Mouse (Mus musculus) MEL (cell line): ENCODE measurements at regions not wholly inside any gene's neighbourhood (a gene's known extent, or its start where the extent isn't known, plus 50 kb on each side); places are given as distances from the start of the nearest gene placed in this dataset.

Experiments used
- DNase-seq: peaks from one replicate; pipeline ENCODE4 v3.0.0; 2011; ENCODE audit warnings: low read depth, low spot score
- H3K27ac ChIP-seq: 2 replicates; pipeline ENCODE4 v1.5.1; 2012; ENCODE audit warnings: low read depth, mild to moderate bottlenecking, control low read depth, low read length, moderate library complexity; ENCODE audit not compliant: control insufficient read depth
- H3K27me3 ChIP-seq, 2 experiments: fragments of 150-350 bp in 1 of 2; sonication (generic) in 1 of 2; 2 replicates each; pipeline ENCODE4 v1.6.1; 2012; ENCODE audit warnings: low read length in 2 of 2, mild to moderate bottlenecking in 2 of 2, improper control_type of control experiment in 1 of 2, moderate library complexity in 1 of 2; ENCODE audit not compliant: insufficient read depth in 2 of 2, control insufficient read depth in 1 of 2
- H3K36me3 ChIP-seq, 2 experiments: 2 replicates each; pipeline ENCODE4 v1.6.1; 2012 to 2014; ENCODE audit warnings: low read length in 2 of 2, improper control_type of control experiment in 1 of 2, inconsistent platforms in 1 of 2, mild to moderate bottlenecking in 1 of 2; ENCODE audit not compliant: insufficient read depth in 2 of 2, control insufficient read depth in 1 of 2
- H3K4me1 ChIP-seq, 2 experiments: fragments of 150-350 bp in 1 of 2; sonication (generic) in 1 of 2; 2 replicates each; pipeline ENCODE4 v1.6.1; 2012; ENCODE audit warnings: low read length in 2 of 2, improper control_type of control experiment in 1 of 2, mild to moderate bottlenecking in 1 of 2; ENCODE audit not compliant: insufficient read depth in 2 of 2, control insufficient read depth in 1 of 2
- H3K4me3 ChIP-seq, 2 experiments: fragments of 150-350 bp in 1 of 2; sonication (generic) in 1 of 2; 2 replicates each; pipeline ENCODE4 v1.5.1; 2012; ENCODE audit warnings: low read depth in 2 of 2, low read length in 2 of 2, mild to moderate bottlenecking in 2 of 2, moderate library complexity in 2 of 2, control low read depth in 1 of 2, improper control_type of control experiment in 1 of 2; ENCODE audit not compliant: control insufficient read depth in 1 of 2, insufficient read depth in 1 of 2
- H3K79me2 ChIP-seq: 2 replicates; pipeline ENCODE4 v1.6.1; 2012; ENCODE audit warnings: mild to moderate bottlenecking, low read length, moderate library complexity; ENCODE audit not compliant: control insufficient read depth, poor library complexity, insufficient read depth
- H3K9ac ChIP-seq: 2 replicates; pipeline ENCODE4 v1.6.1; 2012; ENCODE audit warnings: low read depth, mild to moderate bottlenecking, control low read depth, low read length, moderate library complexity; ENCODE audit not compliant: control insufficient read depth, poor library complexity, severe bottlenecking
- H3K9me3 ChIP-seq: fragments of 150-350 bp; sonication (generic); replicated peaks from 2 replicates; pipeline ENCODE4 v1.6.1; 2012; ENCODE audit warnings: mild to moderate bottlenecking, low read length, improper control_type of control experiment, moderate library complexity; ENCODE audit not compliant: insufficient read depth
- BHLHE40 ChIP-seq: IDR thresholded peaks from 2 replicates; pipeline ENCODE4 v1.6.1; 2012; ENCODE audit warnings: low read depth, mild to moderate bottlenecking, inconsistent platforms, low read length, improper control_type of control experiment, borderline replicate concordance
- CHD1 ChIP-seq: IDR thresholded peaks from 2 replicates; pipeline ENCODE4 v1.6.1; 2012; ENCODE audit warnings: low read depth, mild to moderate bottlenecking, inconsistent platforms, low read length, improper control_type of control experiment
- CHD2 ChIP-seq: IDR thresholded peaks from 2 replicates; pipeline ENCODE4 v1.6.1; 2011; ENCODE audit warnings: low read length, improper control_type of control experiment
- CTCF ChIP-seq, 3 experiments: IDR thresholded peaks in 2 of 3; conservative IDR thresholded peaks in 1 of 3; 2 replicates each; pipeline ENCODE4 v1.5.1; 2011 to 2012; ENCODE audit warnings: low read length in 3 of 3, low read depth in 2 of 3, mild to moderate bottlenecking in 2 of 3, improper control_type of control experiment in 1 of 3, inconsistent platforms in 1 of 3, mixed read lengths in 1 of 3, moderate library complexity in 1 of 3; ENCODE audit not compliant: control insufficient read depth in 1 of 3, insufficient read depth in 1 of 3, poor library complexity in 1 of 3, severe bottlenecking in 1 of 3
- E2F4 ChIP-seq: IDR thresholded peaks from 2 replicates; pipeline ENCODE4 v1.6.1; 2011; ENCODE audit warnings: low read depth, low read length, improper control_type of control experiment, borderline replicate concordance
- EP300 ChIP-seq, 2 experiments: IDR thresholded peaks; 2 replicates each; pipeline ENCODE4 v1.6.1; 2011; ENCODE audit warnings: improper control_type of control experiment in 2 of 2, low read length in 2 of 2, low read depth in 1 of 2, mild to moderate bottlenecking in 1 of 2
- ETS1 ChIP-seq: IDR thresholded peaks from 2 replicates; pipeline ENCODE4 v1.6.1; 2012; ENCODE audit warnings: low read depth, mild to moderate bottlenecking, inconsistent platforms, low read length, improper control_type of control experiment, moderate library complexity
- JUND ChIP-seq: IDR thresholded peaks from 2 replicates; pipeline ENCODE4 v1.6.1; 2011; ENCODE audit warnings: low read depth, mild to moderate bottlenecking, improper control_type of control experiment, low read length
- MEF2A ChIP-seq: IDR thresholded peaks from 2 replicates; pipeline ENCODE4 v1.6.1; 2014; ENCODE audit warnings: low read depth, mild to moderate bottlenecking, inconsistent platforms, low read length, improper control_type of control experiment; ENCODE audit not compliant: poor library complexity, insufficient replicate concordance, severe bottlenecking; ENCODE audit errors: extremely low read depth
- MYC ChIP-seq: IDR thresholded peaks from 2 replicates; pipeline ENCODE4 v1.6.1; 2011; ENCODE audit warnings: low read depth, mild to moderate bottlenecking, low read length, improper control_type of control experiment, moderate library complexity
- NELFE ChIP-seq: IDR thresholded peaks from 2 replicates; pipeline ENCODE4 v1.6.1; 2011; ENCODE audit warnings: low read depth, low read length, improper control_type of control experiment
- NRF1 ChIP-seq: IDR thresholded peaks from 2 replicates; pipeline ENCODE4 v1.6.1; 2014; ENCODE audit warnings: low read depth, mild to moderate bottlenecking, inconsistent platforms, low read length, improper control_type of control experiment, moderate library complexity; ENCODE audit not compliant: poor library complexity, insufficient read depth, severe bottlenecking
- POLR2A ChIP-seq, 2 experiments: IDR thresholded peaks; 2 replicates each; pipeline ENCODE4 v1.6.1; 2011 to 2012; ENCODE audit warnings: low read length in 2 of 2, mild to moderate bottlenecking in 2 of 2, control low read depth in 1 of 2, improper control_type of control experiment in 1 of 2, low read depth in 1 of 2, moderate library complexity in 1 of 2; ENCODE audit not compliant: control insufficient read depth in 1 of 2, insufficient read depth in 1 of 2, poor library complexity in 1 of 2
- POLR2AphosphoS5 ChIP-seq: IDR thresholded peaks from 2 replicates; pipeline ENCODE4 v1.6.1; 2012; ENCODE audit warnings: low read depth, borderline replicate concordance, mild to moderate bottlenecking, inconsistent platforms, low read length, moderate library complexity, mixed read lengths
- SIN3A ChIP-seq: IDR thresholded peaks from 2 replicates; pipeline ENCODE4 v1.6.1; 2012; ENCODE audit warnings: low read length, improper control_type of control experiment, inconsistent platforms
- SMC3 ChIP-seq: IDR thresholded peaks from 2 replicates; pipeline ENCODE4 v1.6.1; 2011; ENCODE audit warnings: low read depth, low read length, improper control_type of control experiment
- TAL1 ChIP-seq: IDR thresholded peaks from 2 replicates; pipeline ENCODE4 v1.6.1; 2012; ENCODE audit warnings: mild to moderate bottlenecking, inconsistent platforms, low read length, moderate library complexity, mixed read lengths
- TCF12 ChIP-seq: IDR thresholded peaks from 2 replicates; pipeline ENCODE4 v1.6.1; 2014; ENCODE audit warnings: low read depth, mild to moderate bottlenecking, inconsistent platforms, low read length, improper control_type of control experiment, moderate library complexity
- USF1 ChIP-seq: IDR thresholded peaks from 2 replicates; pipeline ENCODE4 v1.6.1; 2014; ENCODE audit warnings: low read depth, mild to moderate bottlenecking, inconsistent platforms, low read length, improper control_type of control experiment, moderate library complexity
- ZKSCAN1 ChIP-seq: IDR thresholded peaks from 2 replicates; pipeline ENCODE4 v1.6.1; 2012; ENCODE audit warnings: low read depth, mild to moderate bottlenecking, inconsistent platforms, low read length, improper control_type of control experiment, moderate library complexity
- ZNF384 ChIP-seq: IDR thresholded peaks from 2 replicates; pipeline ENCODE4 v1.6.1; 2012; ENCODE audit warnings: low read depth, mild to moderate bottlenecking, inconsistent platforms, low read length, improper control_type of control experiment

DNA sequence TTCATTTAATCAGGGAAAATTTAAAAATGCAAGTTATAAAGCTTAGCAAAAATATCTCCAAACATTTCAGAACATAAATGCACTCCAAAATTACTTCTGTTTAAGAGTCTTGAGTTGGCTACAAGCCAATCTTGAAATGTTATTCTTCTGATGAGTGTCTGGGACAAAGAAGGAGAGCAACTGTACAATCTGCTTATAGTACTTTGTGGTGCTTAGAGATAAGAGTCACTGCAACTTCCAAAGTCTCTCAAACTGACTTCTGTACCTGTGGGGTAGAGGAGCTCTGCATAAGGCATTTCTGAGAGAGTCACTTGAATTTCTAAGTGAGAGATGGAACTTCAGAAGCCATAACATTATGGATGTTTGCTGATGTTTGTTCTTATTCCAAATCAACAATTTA is 374.2 kb downstream of the Gpd2 start:
- Histone ChIP-seq H3K79me2 (no peaks in the 10 kb centered on the region), H3K27ac (no peak overlapping the region), H3K36me3 (no peaks in the 10 kb centered on the region), H3K9me3 (no peaks in the 10 kb centered on the region), H3K4me3 (no peak overlapping the region), H3K27me3 (no peaks in the 10 kb centered on the region), H3K4me1 (no peaks in the 10 kb centered on the region), H3K9ac (no peak overlapping the region)
- no peak for DNase-seq
- TF ChIP-seq NRF1 (no peak), POLR2AphosphoS5 (no peak), NELFE (no peak), TCF12 (no peak), CTCF (IDR thresholded peaks at IDR 0.05 in 2 of 3, conservative IDR thresholded peaks at IDR 0.05 in 1 of 3; ENCODE audit: control insufficient read depth in 1 of 3, insufficient read depth in 1 of 3, low read depth in 2 of 3, low read length in 3 of 3, poor library complexity in 1 of 3, severe bottlenecking in 1 of 3) (no peak), MEF2A (no peak), ZKSCAN1 (no peak), USF1 (no peak), ETS1 (no peak), JUND (no peak), SIN3A (no peak), MYC (no peak), EP300 (IDR thresholded peaks at IDR 0.05; ENCODE audit: low read depth in 1 of 2, low read length in 2 of 2) (no peak), CHD2 (no peak), POLR2A (IDR thresholded peaks at IDR 0.05; ENCODE audit: control insufficient read depth in 1 of 2, insufficient read depth in 1 of 2, low read depth in 1 of 2, low read length in 2 of 2, poor library complexity in 1 of 2) (no peak), ZNF384 (no peak), E2F4 (no peak), CHD1 (no peak), BHLHE40 (no peak)

DNA sequence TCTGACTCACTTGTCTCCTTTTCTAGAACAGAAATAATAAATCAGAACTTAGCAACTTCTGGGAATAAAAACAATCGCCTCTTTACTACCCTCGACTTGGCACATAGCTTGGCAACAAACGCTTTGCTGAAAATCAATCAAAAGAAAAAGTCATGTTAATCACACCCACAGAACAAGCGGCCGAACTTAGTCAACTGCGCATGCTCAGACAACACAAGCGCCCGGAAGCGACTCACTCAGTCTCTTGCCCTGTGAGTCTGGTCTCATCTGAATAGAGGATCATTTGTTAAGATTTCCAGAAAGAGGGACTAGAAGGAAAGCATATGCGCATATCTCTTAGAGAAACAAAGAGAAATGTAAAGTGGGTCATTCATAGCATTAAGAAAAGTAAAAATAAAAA is 375.8 kb downstream of the Gpd2 start:
- DNase-seq: no peak
- H3K36me3 ChIP-seq: no peaks in the 10 kb centered on the region
- no peak overlapping the region for H3K4me3 ChIP-seq
- H3K79me2 ChIP-seq: no peaks in the 10 kb centered on the region
- H3K9me3 ChIP-seq: no peaks in the 10 kb centered on the region
- no peaks in the 10 kb centered on the region for H3K4me1 ChIP-seq
- H3K27ac ChIP-seq: no peak overlapping the region
- TF ChIP-seq EP300 (IDR thresholded peaks at IDR 0.05; ENCODE audit: low read depth in 1 of 2, low read length in 2 of 2): no peak
- no peak for TF ChIP-seq POLR2A (IDR thresholded peaks at IDR 0.05; ENCODE audit: control insufficient read depth in 1 of 2, insufficient read depth in 1 of 2, low read depth in 1 of 2, low read length in 2 of 2, poor library complexity in 1 of 2)
- TF ChIP-seq NRF1: no peak
- TF ChIP-seq SMC3: no peak
- TF ChIP-seq NELFE: no peak
- no peak for TF ChIP-seq ZKSCAN1
- no peak for TF ChIP-seq TAL1
- TF ChIP-seq POLR2AphosphoS5: no peak
- TF ChIP-seq ETS1: no peak
- TF ChIP-seq, all 39 proteins: peak for 0
- Histone ChIP-seq H3K9ac (no peak overlapping the region), H3K27me3 (no peaks in the 10 kb centered on the region)
